Mouse (Mus musculus) hindbrain, embryonic 15.5 days (tissue): Measurements from ENCODE around the gene Cldn2. TPM values are rescaled to one million over a fixed set of nuclear protein-coding genes. Genes with fewer than 3 reads are reported as not detected.

Experiments
- ATAC-seq: fragments of 200-750 bp; cut with Nextera tagmentation; 2 replicates; pipeline ENCODE4 v1.8.0; 2017; ENCODE audit warnings: low read depth, moderate number of reproducible peaks, moderate TSS enrichment; ENCODE audit not compliant: low FRiP score
- H3K27ac ChIP-seq: fragments of 300-500 bp; sonication (generic); replicated peaks from 2 replicates; pipeline ENCODE4 v1.5.1; 2015; ENCODE audit warnings: mild to moderate bottlenecking, inconsistent platforms
- H3K27me3 ChIP-seq: fragments of 300-500 bp; sonication (generic); 2 replicates; pipeline ENCODE4 v1.6.1; 2015; ENCODE audit warnings: control low read depth, inconsistent platforms
- H3K36me3 ChIP-seq: fragments of 300-500 bp; sonication (generic); 2 replicates; pipeline ENCODE4 v1.6.1; 2015; ENCODE audit warnings: control low read depth, inconsistent platforms
- H3K4me1 ChIP-seq: fragments of 300-500 bp; sonication (generic); replicated peaks from 2 replicates; pipeline ENCODE4 v1.6.1; 2015; ENCODE audit warnings: control low read depth, inconsistent platforms
- H3K4me2 ChIP-seq: fragments of 300-500 bp; sonication (generic); 2 replicates; pipeline ENCODE4 v1.6.1; 2015; ENCODE audit warnings: moderate library complexity, mild to moderate bottlenecking, inconsistent platforms
- H3K4me3 ChIP-seq: fragments of 300-500 bp; sonication (generic); 2 replicates; pipeline ENCODE4 v1.5.1; 2015; ENCODE audit warnings: mild to moderate bottlenecking, inconsistent platforms
- H3K9ac ChIP-seq: fragments of 300-500 bp; sonication (generic); 2 replicates; pipeline ENCODE4 v1.6.1; 2015; ENCODE audit warnings: inconsistent platforms
- H3K9me3 ChIP-seq: fragments of 300-500 bp; sonication (generic); 2 replicates; pipeline ENCODE4 v1.6.1; 2016; ENCODE audit warnings: control low read depth, inconsistent platforms
- WGBS: fragments of 180-500 bp; shearing (Covaris S2); methylation state at CpG from one replicate; pipeline ENCODE4 v1.1.7; 2015; 5-methylcytosine and 5-hydroxymethylcytosine counted together
- polyA plus RNA-seq: library from polyadenylated mRNA; unstranded; fragments of >200 nt; fragmentation: Nextera tagmentation; extraction: Ambion mirVana; gene quantifications from 2 replicates; pipeline ENCODE4 v1.2.1, GENCODE M21; 2015

The Cldn2 gene
- polyA plus RNA-seq, 1 experiment from 2014 or later: 1.9 TPM

GRCm38 (mm10) chrX:139812636-139813298 lies 12.1 kb downstream of the Cldn2 start:
- 71% methylated on average over 3 of the region's 3 CpGs for WGBS
- no peak for ATAC-seq
- H3K9ac ChIP-seq: no peak overlapping the region
- no peak overlapping the region for H3K27ac ChIP-seq
- no peaks in the 10 kb centered on the region for H3K36me3 ChIP-seq
- H3K4me3 ChIP-seq: no peak overlapping the region
- H3K9me3 ChIP-seq: no peaks in the 10 kb centered on the region
- H3K4me2 ChIP-seq: no peak overlapping the region
- no peaks in the 10 kb centered on the region for H3K4me1 ChIP-seq
- H3K27me3 ChIP-seq: no peaks in the 10 kb centered on the region

GRCm38 (mm10) chrX:139813299-139814002 lies 12.8 kb downstream of the Cldn2 start:
- H3K27ac ChIP-seq: no peak overlapping the region
- no peaks in the 10 kb centered on the region for H3K4me1 ChIP-seq
- 75% methylated on average over 9 of the region's 9 CpGs for WGBS
- no peak overlapping the region for H3K4me3 ChIP-seq
- H3K9ac ChIP-seq: no peak overlapping the region
- no peaks in the 10 kb centered on the region for H3K36me3 ChIP-seq
- H3K27me3 ChIP-seq: no peaks in the 10 kb centered on the region
- H3K4me2 ChIP-seq: no peak overlapping the region
- no peaks in the 10 kb centered on the region for H3K9me3 ChIP-seq
- no peak for ATAC-seq

GRCm38 (mm10) chrX:139814018-139814635 lies 13.5 kb downstream of the Cldn2 start:
- Histone ChIP-seq H3K36me3 (no peaks in the 10 kb centered on the region), H3K9ac (no peak overlapping the region), H3K9me3 (no peaks in the 10 kb centered on the region), H3K27me3 (no peaks in the 10 kb centered on the region), H3K4me3 (no peak overlapping the region), H3K27ac (no peak overlapping the region), H3K4me1 (no peaks in the 10 kb centered on the region), H3K4me2 (no peak overlapping the region)
- no peak for ATAC-seq
- WGBS: 90% methylated on average over 8 of the region's 8 CpGs

- Histone ChIP-seq H3K27me3 (no peaks in the 10 kb centered on the region), H3K36me3 (no peaks in the 10 kb centered on the region)
Observed at GRCm38 (mm10) chrX:139815201-139815600, 14.6 kb downstream of the Cldn2 start.

GRCm38 (mm10) chrX:139825402-139825801 lies 24.8 kb downstream of the Cldn2 start:
- no peak for ATAC-seq
- Histone ChIP-seq H3K27me3 (0 out of 2 replicates have a peak, but pooled peaks cover 2% of the 10 kb centered on the region), H3K36me3 (no peaks in the 10 kb centered on the region), H3K9ac (no peak overlapping the region), H3K4me1 (no peaks in the 10 kb centered on the region), H3K4me3 (no peak overlapping the region), H3K9me3 (no peaks in the 10 kb centered on the region), H3K4me2 (no peak overlapping the region), H3K27ac (no peak overlapping the region)
- 94% methylated on average over 1 of the region's 1 CpGs for WGBS

More at GRCm38 (mm10) chrX:139815201-139815600, 14.6 kb downstream of the Cldn2 start:
- no peaks in the 10 kb centered on the region for H3K9me3 ChIP-seq
- H3K9ac ChIP-seq: no peak overlapping the region
- H3K4me2 ChIP-seq: no peak overlapping the region
- H3K4me1 ChIP-seq: no peaks in the 10 kb centered on the region
- no peak overlapping the region for H3K27ac ChIP-seq
- no peak overlapping the region for H3K4me3 ChIP-seq
- no peak for ATAC-seq
- WGBS: 73% methylated on average over 5 of the region's 5 CpGs

GRCm38 (mm10) chrX:139826926-139827325 lies 26.3 kb downstream of the Cldn2 start:
- Histone ChIP-seq H3K9ac (no peak overlapping the region), H3K27ac (no peak overlapping the region), H3K27me3 (no peaks in the 10 kb centered on the region), H3K9me3 (no peaks in the 10 kb centered on the region), H3K36me3 (no peaks in the 10 kb centered on the region), H3K4me3 (no peak overlapping the region), H3K4me1 (no peaks in the 10 kb centered on the region), H3K4me2 (no peak overlapping the region)
- WGBS: 87% methylated on average over 4 of the region's 4 CpGs
- ATAC-seq: no peak

- Histone ChIP-seq H3K4me1 (no peaks in the 10 kb centered on the region), H3K27me3 (no peaks in the 10 kb centered on the region), H3K36me3 (no peaks in the 10 kb centered on the region), H3K27ac (no peak overlapping the region), H3K9ac (no peak overlapping the region), H3K4me2 (no peak overlapping the region), H3K4me3 (no peak overlapping the region), H3K9me3 (no peaks in the 10 kb centered on the region)
- ATAC-seq: no peak
- 88% methylated on average over 6 of the region's 6 CpGs for WGBS
Observed at GRCm38 (mm10) chrX:139828363-139829092, 27.9 kb downstream of the Cldn2 start.

- 18% methylated on average over 5 of the region's 5 CpGs for WGBS
- no peaks in the 10 kb centered on the region for H3K36me3 ChIP-seq
- no peak overlapping the region for H3K27ac ChIP-seq
- H3K4me2 ChIP-seq: no peak overlapping the region
- no peaks in the 10 kb centered on the region for H3K9me3 ChIP-seq
- no peaks in the 10 kb centered on the region for H3K27me3 ChIP-seq
- H3K9ac ChIP-seq: no peak overlapping the region
- no peak overlapping the region for H3K4me3 ChIP-seq
- no peak for ATAC-seq
- no peaks in the 10 kb centered on the region for H3K4me1 ChIP-seq
Observed at GRCm38 (mm10) chrX:139832464-139832863, 31.8 kb downstream of the Cldn2 start.

- no peak overlapping the region for H3K4me3 ChIP-seq
- H3K9me3 ChIP-seq: no peaks in the 10 kb centered on the region
- 55% methylated on average over 3 of the region's 3 CpGs for WGBS
- no peaks in the 10 kb centered on the region for H3K4me1 ChIP-seq
- no peaks in the 10 kb centered on the region for H3K36me3 ChIP-seq
- H3K27me3 ChIP-seq: no peaks in the 10 kb centered on the region
- no peak overlapping the region for H3K9ac ChIP-seq
- ATAC-seq: no peak
- H3K27ac ChIP-seq: no peak overlapping the region
- no peak overlapping the region for H3K4me2 ChIP-seq
Observed at GRCm38 (mm10) chrX:139839057-139839456, 38.4 kb downstream of the Cldn2 start.

- no peak for ATAC-seq
Observed at GRCm38 (mm10) chrX:139841091-139841490, 40.5 kb downstream of the Cldn2 start.

GRCm38 (mm10) chrX:139854795-139855194 lies 54.2 kb downstream of the Cldn2 start:
- H3K4me2 ChIP-seq: no peak overlapping the region
- no peaks in the 10 kb centered on the region for H3K4me1 ChIP-seq
- no peak overlapping the region for H3K9ac ChIP-seq
- 90% methylated on average over 4 of the region's 4 CpGs for WGBS
- H3K27me3 ChIP-seq: no peaks in the 10 kb centered on the region
- no peaks in the 10 kb centered on the region; the same call in 1 of the 2 replicates for H3K36me3 ChIP-seq
- H3K27ac ChIP-seq: no peak overlapping the region
- H3K4me3 ChIP-seq: no peak overlapping the region
- H3K9me3 ChIP-seq: no peaks in the 10 kb centered on the region
- no peak for ATAC-seq

More at GRCm38 (mm10) chrX:139841091-139841490, 40.5 kb downstream of the Cldn2 start:
- H3K27me3 ChIP-seq: no peaks in the 10 kb centered on the region
- no peaks in the 10 kb centered on the region for H3K36me3 ChIP-seq
- 77% methylated on average over 6 of the region's 6 CpGs for WGBS
- no peak overlapping the region for H3K4me3 ChIP-seq
- H3K9me3 ChIP-seq: no peaks in the 10 kb centered on the region
- H3K27ac ChIP-seq: no peak overlapping the region
- H3K9ac ChIP-seq: no peak overlapping the region
- H3K4me1 ChIP-seq: no peaks in the 10 kb centered on the region
- no peak overlapping the region for H3K4me2 ChIP-seq

- no peaks in the 10 kb centered on the region for H3K4me1 ChIP-seq
- 81% methylated on average over 5 of the region's 5 CpGs for WGBS
- H3K36me3 ChIP-seq: no peaks in the 10 kb centered on the region; the same call in 1 of the 2 replicates
- no peaks in the 10 kb centered on the region for H3K9me3 ChIP-seq
- H3K9ac ChIP-seq: no peak overlapping the region
- H3K4me2 ChIP-seq: no peak overlapping the region
- no peak overlapping the region for H3K27ac ChIP-seq
- H3K4me3 ChIP-seq: no peak overlapping the region
- no peaks in the 10 kb centered on the region for H3K27me3 ChIP-seq
- ATAC-seq: no peak
Observed at GRCm38 (mm10) chrX:139859402-139859801, 58.8 kb downstream of the Cldn2 start.
